Mouse (Mus musculus) induced T-regulatory cell, adult 2 months (primary cell): ENCODE results near the gene Dusp1.

ENCODE experiments used
- DNase-seq: peaks from one replicate; pipeline ENCODE4 v3.0.0-alpha.2; 2012; ENCODE audit warnings: low read depth

Dusp1 gene

DNA sequence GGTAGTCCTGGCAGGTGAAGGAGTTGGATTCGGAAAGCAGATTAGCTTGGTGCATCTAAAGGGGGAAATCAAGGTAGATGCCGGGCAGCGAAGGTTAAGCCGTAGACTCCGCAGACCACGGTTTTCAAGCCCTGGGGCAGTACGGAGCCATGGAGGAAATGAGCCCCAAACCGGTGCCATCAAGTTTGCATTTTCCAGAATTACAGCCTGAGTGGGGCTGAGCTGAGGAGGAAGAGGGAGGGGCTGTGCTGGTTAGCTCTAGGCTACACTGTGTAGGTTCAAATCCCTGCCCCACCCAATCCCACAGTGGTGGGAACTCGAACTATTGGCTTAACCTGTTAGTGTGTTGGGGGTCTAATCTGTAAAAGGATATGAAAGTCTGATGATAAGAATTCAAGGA is 97.4 kb downstream of the Dusp1 start:
- no peak for DNase-seq

DNA sequence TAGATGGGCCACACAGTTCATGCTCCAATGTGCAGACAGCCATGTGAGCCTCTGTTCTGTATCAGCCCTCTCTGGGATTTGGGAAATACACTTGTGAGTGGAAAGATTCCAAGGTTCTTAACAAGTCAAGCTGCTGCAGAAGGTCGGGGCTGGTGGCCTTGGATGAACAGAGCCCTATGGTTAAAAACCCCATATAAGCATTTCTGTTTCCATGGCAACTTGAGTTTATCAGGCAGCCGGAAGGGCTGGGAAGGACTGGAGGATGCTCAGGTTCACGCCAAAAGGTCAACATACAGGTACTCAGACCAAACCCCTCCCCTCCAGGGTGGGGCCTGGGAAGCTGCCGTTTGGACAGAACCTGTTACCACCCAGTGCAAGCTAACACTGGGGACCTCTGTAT is 97.9 kb downstream of the Dusp1 start:
- no peak for DNase-seq

DNA sequence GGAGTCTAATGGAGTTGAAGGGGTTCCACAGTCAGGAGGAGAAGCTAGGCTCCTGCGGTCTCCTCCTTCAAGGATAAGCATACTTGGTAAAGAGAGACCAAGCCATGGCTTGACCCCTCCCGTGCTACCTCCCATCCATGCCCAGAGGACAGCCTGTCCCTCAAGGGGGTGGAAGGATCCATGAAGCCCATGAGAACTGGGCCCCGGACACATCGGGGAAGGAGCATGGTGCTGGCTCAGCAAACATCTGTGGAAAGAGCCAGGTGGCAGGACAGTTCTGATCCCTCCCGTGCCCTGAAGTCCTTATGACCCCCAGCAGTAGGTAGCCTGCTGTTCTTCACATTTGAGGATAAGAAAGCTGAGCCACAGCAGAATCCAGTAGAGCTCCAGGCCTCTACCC is 98.5 kb downstream of the Dusp1 start:
- DNase-seq: no peak

DNA sequence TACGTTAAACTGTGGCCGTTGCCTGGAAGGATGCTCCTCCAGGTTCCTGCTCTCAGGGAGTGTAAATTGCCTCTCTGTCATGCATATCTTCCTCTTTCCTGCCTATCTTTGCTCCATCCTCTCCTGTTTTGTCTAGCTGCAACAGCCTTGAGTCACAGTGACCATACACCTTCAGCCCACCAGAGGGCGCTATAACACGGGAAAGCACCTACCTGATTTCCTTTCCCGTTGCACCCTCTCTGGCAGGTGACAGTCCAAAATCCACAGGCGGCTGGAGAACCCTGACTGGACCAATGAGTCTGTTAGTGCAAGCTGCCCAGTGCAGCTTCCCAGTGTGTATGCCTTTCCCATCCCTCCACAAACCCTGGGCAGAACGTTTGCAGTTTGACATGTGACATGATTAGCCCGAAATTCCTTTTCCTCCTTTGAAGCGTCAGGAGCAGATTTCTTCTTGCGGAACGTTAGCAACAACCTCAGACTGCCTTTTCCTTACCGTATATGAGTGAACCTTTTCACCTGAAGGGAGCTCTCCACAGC is 99.2 kb downstream of the Dusp1 start:
- peak; percentile 88 for DNase-seq

DNA sequence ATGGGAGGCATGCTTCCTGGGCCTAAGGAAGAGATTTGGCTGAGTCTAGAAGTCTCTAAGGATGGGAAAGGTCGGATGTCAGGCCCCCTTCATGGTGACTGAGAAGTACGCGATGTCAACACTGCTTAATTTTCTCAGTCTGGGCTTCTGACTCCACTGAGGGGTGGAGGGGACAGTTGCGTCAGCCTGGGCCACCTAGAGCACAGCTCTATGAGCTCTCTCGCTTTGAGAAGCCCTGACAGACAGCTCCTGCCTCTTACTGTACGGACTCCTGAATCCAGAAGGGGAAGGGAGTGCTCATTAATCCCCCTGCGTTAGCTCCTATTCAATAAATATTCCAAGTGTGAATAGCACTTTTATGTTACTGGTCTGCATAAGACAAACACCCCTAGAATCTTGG is 103.9 kb downstream of the Dusp1 start:
- no peak for DNase-seq

DNA sequence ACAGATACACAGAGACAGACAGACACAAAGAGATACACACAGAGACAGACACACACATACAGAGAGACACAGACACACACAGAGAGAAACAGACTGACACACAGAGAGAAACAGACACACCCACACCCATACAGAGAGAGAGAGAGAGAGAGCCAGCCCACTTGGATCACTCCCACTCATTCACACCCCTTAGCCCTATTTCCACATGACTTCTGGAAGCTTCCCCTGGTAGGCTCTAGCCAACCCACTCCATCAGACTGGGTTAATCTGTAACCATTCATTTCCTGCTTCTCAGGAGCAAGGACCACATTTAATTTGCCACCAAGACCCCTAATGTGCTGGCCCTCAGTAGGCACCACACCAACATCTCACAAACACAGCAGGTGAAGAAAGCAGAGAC is 104.4 kb downstream of the Dusp1 start:
- DNase-seq: no peak
